Mouse (Mus musculus): Measurements from ENCODE around the gene Rplp0.
A peak's percentile ranks its signal among the peaks of the same experiment; 100 is the strongest.

Rplp0 gene

GRCm38 (mm10) chr5:115526456-115527202 lies 32.6 kb upstream of the Rplp0 start:
- DNase-seq (ENCODE audit: low read depth in 1 of 2, low spot score in 2 of 2), result no peak

- DNase-seq (ENCODE audit: low read depth in 1 of 2, low spot score in 2 of 2), result no peak
Measured at GRCm38 (mm10) chr5:115528128-115528527, 31.1 kb upstream of the Rplp0 start.

- no peak for DNase-seq (ENCODE audit: low read depth in 1 of 2, low spot score in 2 of 2)
Measured at GRCm38 (mm10) chr5:115529364-115529741, 29.9 kb upstream of the Rplp0 start.

DNA sequence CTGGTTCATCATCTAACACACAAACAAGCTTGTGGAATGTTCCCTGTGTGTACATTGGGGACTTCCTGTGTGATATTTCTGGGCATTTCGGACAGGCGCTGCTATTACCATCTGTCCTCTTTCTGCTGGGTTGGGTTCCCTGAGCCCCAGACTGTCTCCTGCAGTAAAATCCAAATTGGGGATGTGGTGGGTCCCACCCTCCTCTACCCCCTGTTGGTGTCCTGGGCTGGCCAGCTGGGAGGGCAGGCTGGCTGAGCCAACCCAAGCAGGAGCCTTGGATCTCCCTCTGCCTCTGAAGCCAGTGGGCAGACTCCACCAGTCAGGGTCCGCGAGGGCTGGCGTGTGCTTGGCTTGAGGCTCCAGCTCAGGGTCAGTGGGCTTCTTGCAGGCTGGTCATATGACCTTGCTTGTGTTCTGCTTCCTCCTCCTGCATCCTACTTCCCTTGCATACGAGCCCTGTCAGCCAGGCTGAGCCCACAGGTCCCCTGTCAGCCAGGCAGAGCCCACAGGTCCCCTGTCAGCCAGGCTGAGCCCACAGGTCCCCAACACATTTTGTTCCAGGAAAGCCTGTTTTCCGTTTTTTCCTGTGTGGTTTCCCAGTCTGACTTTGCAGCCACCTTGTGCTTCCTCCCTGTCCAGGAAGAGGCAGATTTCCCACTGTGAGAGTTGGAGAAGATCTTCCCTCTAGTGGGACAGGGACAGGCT lies 29.4 kb upstream of the Rplp0 start:
- no peak for DNase-seq (ENCODE audit: low read depth in 1 of 2, low spot score in 2 of 2)

DNA sequence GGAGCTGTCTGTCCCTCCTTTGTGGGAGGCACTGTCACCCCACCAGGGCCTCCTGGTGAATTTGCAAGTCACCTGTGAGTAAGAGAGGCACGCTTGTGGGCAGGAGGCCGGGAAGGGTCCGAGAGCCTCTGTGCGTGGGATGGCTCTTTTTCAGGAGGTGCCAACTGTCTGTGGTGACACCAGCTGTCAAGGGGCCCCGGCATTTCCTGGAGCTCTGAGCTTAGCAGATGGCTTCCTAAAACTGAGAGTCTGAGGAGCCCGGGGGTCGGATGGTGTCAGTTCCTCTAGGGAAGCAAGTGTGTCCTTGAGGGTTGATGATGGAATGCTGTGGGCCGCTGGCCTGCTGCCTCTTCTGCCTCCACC lies 28.8 kb upstream of the Rplp0 start:
- no peak for DNase-seq (ENCODE audit: low read depth in 1 of 2, low spot score in 2 of 2)

DNA sequence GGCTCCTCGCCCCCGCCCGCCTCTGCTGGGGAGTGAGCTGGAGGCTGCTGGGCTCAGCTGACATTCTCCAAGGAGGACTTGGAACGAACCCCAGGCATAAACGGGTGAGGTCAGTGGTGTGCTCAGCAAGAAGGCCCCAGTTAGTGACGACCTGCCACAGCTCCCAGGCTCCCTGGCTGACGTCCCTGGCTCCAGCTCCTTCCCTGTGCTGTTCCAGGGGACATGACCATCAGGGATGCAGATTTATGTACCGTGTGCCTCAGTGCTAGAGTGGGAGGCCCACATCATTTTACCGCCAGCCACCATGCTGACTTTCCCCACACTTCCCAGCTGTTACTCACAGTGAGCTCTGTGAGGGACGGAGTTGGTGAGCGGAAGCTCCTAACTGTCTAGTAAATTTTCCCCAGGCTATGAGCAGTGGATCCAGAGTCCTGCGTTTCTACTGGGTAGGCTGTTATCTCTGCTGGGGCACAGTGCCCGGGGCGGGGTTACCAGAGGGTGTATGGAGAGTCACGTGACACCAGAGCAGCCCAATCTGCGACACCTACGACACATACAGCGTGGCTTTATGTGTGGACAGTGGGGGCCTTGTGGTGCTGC lies 27.5 kb upstream of the Rplp0 start:
- no peak for DNase-seq (ENCODE audit: low read depth in 1 of 2, low spot score in 2 of 2)

- DNase-seq (ENCODE audit: low read depth in 1 of 2, low spot score in 2 of 2), result no peak
Measured at GRCm38 (mm10) chr5:115534290-115534731, 25.0 kb upstream of the Rplp0 start.

DNA sequence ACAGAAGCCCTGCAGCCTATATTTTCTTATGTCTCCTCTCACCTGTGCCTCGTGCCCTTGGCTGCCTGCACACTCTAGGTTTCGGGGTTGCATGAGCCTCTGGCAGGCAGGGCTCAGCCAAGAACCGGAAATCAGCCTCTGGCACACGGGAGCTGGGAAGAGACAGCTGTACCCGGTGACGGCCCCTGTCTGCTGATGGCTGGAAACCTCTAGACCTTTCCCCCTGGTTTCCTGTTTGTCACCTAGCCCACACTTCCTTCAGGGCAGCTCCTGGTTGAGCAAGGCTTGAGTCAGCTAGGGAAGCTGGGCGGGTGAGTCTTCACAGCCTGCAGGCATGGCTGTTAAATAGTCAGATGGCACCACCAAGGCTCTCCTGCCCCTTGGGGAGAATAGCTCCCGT lies 24.4 kb upstream of the Rplp0 start:
- DNase-seq (ENCODE audit: low read depth in 1 of 2, low spot score in 2 of 2), result no peak

DNA sequence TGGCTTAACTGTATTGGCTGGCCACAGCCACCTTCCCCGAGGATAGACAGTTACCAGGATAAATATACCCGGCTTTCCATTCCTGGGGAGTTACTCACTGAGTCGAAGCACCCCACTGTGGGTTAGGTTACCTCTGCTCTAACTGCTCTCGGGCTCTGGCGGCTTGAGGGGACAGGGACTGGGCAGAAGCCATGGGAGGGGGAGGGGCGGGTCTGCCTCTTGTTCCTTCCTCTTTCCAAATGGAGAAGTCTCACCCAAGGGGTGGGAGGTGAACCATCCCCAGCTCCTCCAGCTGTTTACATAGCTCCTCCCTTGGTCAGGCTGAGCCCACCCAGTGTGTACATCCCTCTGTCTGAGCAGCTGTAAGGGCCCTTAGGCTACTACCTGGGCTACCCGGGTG lies 23.6 kb upstream of the Rplp0 start:
- DNase-seq (ENCODE audit: low read depth in 1 of 2, low spot score in 2 of 2), result peak in 1 of 2 experiments; percentile 59

DNA sequence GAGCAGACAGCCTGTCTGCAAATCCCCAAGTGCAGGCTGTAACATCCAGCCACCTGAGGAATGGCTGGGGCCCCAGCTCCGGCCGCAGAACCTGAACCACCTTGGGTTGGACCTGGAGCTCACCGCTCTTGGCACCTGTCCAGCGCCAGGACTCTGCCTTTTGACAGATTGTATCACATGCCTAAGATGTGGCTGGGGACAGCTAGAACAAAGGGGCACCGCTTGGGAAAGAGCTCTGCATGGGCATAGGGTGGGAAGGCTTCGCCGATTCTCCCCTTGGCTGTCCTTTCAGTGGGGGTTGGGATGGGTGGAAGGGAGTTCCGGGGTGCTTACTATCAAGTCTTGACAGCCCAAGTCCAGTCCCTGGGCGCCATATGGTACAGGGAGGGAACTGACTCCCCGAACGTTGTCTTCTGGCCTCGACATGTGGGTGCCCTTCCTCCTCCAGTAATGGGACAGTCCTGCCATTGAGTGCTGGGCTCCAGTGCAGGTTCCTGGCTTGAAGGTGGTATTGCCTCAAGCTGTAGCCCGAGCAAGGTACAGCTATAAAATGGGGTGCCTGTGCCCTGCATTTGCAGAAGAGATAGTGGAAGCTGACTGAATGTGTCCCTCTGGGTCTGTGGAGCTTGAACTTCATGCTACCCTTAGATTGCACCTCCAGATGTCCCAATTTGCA lies 21.1 kb upstream of the Rplp0 start:
- no peak for DNase-seq (ENCODE audit: low read depth in 1 of 2, low spot score in 2 of 2)

- peak; percentile 71 to 89 for DNase-seq (ENCODE audit: low read depth in 1 of 2, low spot score in 2 of 2)
Measured at GRCm38 (mm10) chr5:115538693-115539043, 20.6 kb upstream of the Rplp0 start.

DNA sequence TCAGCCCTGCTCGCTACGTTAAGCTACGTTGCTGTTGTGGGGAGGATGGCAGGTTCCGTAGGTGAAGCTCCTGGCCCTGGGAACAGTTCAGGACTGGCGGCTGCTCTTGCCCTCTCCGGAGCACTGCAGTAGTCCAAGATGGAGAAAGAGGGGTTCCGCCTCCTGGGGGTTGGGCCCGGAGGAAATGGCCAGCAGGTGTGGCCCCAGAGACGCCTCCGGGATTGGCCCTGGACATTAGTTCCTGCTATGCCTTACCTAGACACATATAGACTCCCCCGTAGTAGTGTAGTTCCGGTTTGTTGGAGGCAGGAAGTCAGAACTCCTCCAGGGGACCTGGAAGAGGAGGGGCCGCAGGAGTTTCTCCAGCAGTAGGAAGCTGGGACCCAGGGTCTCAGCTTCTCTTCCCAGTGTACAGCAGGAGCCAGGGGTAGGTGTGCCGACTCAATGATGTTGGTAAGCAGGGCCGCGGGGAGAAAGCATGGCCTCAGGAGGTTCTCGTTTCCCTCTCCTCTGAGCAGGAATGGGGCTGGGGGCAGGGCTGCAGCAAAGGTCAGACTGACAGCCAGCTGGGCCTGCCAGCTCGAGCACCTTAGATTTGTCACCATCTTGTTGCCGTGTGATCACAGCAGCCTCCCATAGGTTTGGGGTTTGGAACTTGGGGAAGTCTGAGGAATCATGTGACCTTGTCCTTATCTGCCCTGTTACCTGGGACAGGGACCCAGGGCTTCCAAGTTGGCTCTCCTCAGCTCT lies 16.5 kb upstream of the Rplp0 start:
- DNase-seq (ENCODE audit: low read depth in 1 of 2, low spot score in 2 of 2), result no peak

- DNase-seq (ENCODE audit: low read depth in 1 of 2, low spot score in 2 of 2), result no peak
Measured at GRCm38 (mm10) chr5:115543509-115544253, 15.6 kb upstream of the Rplp0 start.

GRCm38 (mm10) chr5:115544655-115545185 lies 14.5 kb upstream of the Rplp0 start:
- DNase-seq (ENCODE audit: low read depth in 1 of 2, low spot score in 2 of 2), result no peak

DNA sequence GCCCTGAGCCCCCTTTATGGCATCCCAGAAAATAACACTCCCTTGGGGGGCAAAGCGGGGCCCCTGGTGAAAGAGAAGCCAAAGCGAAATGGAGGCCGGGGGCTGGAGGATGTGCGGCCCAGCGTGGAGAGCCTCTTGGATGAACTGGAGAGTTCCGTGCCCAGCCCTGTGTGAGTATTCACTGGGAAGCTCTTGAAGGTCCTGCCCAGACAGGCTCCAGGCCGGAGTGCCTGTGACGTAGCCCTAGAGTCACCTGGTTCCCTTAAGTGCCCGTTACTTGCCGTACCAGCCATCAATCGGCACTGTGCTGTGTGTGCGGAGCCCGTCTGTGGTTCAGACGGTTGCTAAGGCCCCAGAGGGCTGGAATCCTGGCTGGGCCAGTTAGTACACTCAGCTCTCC lies 13.6 kb upstream of the Rplp0 start:
- no peak for DNase-seq (ENCODE audit: low read depth in 1 of 2, low spot score in 2 of 2)

- DNase-seq (ENCODE audit: low read depth in 1 of 2, low spot score in 2 of 2), result no peak
Measured at GRCm38 (mm10) chr5:115546536-115546935, 12.7 kb upstream of the Rplp0 start.

DNA sequence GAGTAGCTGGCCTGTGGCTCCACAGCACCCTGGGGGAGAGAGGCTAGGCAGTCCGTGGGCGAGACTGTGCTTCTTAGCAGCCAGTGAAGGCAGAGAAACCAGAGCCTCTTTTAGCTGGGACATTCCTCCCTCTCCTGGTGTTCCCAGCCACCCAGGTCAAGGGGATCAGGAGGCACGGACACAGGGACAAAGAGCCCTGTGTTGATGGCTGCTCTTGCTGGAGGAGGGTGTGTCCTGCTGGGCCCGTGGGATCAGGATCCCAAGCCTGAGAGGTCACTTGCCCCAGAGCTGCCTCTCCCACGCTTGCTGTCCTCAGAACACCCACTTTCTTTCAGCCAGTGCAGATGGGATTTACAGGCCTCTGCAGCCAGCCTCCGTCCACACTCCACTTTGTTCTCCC lies 12.3 kb upstream of the Rplp0 start:
- no peak for DNase-seq (ENCODE audit: low read depth in 1 of 2, low spot score in 2 of 2)

DNA sequence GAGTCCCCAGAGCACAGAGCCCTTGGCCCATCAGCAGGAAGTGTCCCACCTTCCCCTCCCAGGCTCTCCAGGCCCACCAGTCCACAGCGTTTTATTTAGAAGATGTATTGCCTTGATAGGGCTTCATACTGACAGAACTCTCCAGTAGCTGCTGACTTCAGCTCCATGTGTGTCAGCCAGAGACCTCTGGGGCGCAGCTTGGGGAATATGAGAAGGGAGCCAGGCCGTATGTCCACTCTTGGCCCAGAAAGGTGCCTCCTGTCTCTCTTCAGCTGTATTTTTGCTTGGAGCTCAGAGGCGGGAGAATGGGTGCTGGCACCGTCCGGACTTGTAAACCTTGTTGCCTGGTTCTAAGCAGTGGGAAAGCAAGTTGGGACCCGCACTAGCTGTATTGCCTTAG lies 11.8 kb upstream of the Rplp0 start:
- no peak for DNase-seq (ENCODE audit: low read depth in 1 of 2, low spot score in 2 of 2)

- no peak for DNase-seq (ENCODE audit: low read depth in 1 of 2, low spot score in 2 of 2)
Measured at GRCm38 (mm10) chr5:115548501-115549285, 10.6 kb upstream of the Rplp0 start.

Measured in monocyte, adult 2 months (primary cell).